Mouse (Mus musculus): ENCODE data around the gene Proser2.

GRCm38 (mm10) chr2:6075530-6075896 lies 54.5 kb downstream of the Proser2 start:
- TF ChIP-seq CTCF (IDR thresholded peaks at IDR 0.05; ENCODE audit: low read depth) (no peak), EP300 (IDR thresholded peaks at IDR 0.05; ENCODE audit: low read depth) (no peak)
